Mouse (Mus musculus) heart, postnatal 10 days (tissue): Measurements from ENCODE around the gene Onecut3. TPM values are rescaled to one million over a fixed set of nuclear protein-coding genes. Genes with fewer than 3 reads are reported as not detected.

Source experiments
- DNase-seq, 2 experiments: peaks; one replicate each; pipeline ENCODE4 v3.0.0; 2021
- intact Hi-C: fragments of 180-260 bp; cut with DNase I; formaldehyde crosslinking; loops from one replicate; pipeline ENCODE4 v1.15.1; 2025
- total RNA-seq, 2 experiments: library from RNA; stranded (reverse); gene quantifications; 2 replicates each; pipeline ENCODE4 v1.2.3; 2021

Gene Onecut3
- total RNA-seq, 2 experiments from 2014 or later = not detected

GRCm38 (mm10) chr10:80502819-80503314, 8.2 kb downstream of the Onecut3 start:
- intact Hi-C loops = no loop called here
- no peak for DNase-seq

GRCm38 (mm10) chr10:80503599-80504220, 9.1 kb downstream of the Onecut3 start:
- intact Hi-C loops = no loop called here
- peak; percentile 48 to 57 for DNase-seq

DNA sequence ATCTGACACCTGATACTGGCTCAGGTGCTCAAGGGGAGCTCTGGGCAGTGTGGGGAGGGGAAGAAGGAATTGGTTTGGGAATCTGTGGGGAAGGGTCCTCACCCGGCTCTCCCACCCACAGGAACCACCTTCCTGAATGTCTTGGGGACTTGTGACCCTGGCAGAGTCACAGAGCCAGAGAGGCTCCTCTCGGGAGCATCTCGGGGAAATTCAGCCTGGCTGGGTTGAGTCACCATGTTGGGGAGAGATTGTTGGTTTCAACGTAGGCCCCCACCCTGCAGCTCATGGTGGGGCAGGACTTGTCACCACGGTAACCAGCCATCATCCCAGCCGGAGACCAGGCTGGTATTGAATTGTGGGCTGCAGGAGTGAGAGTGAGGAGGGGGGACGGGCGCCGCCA, 10.1 kb downstream of the Onecut3 start:
- DNase-seq = no peak
- intact Hi-C loops = loop anchor here (5.0 kb wide), 1 partner anchor 127 kb away; no protein-coding TSS in a partner anchor

GRCm38 (mm10) chr10:80506222-80506621, 11.6 kb downstream of the Onecut3 start:
- DNase-seq = peak; percentile 63 to 84
- intact Hi-C loops = loop anchor here (2.0 to 5.0 kb wide), 2 partner anchors 51 to 129 kb away; no protein-coding TSS in a partner anchor

GRCm38 (mm10) chr10:80509412-80510272, 15.0 kb downstream of the Onecut3 start:
- peak; percentile 85 to 92 for DNase-seq
- intact Hi-C loops = loop anchor here (1.0 to 5.0 kb wide), 2 partner anchors 63 to 132 kb away; no protein-coding TSS in a partner anchor

GRCm38 (mm10) chr10:80510273-80510660, 15.6 kb downstream of the Onecut3 start:
- intact Hi-C loops = no loop called here
- no peak for DNase-seq

- intact Hi-C loops = no loop called here
- no peak for DNase-seq
Measured at GRCm38 (mm10) chr10:80513739-80514138, 19.1 kb downstream of the Onecut3 start.

DNA sequence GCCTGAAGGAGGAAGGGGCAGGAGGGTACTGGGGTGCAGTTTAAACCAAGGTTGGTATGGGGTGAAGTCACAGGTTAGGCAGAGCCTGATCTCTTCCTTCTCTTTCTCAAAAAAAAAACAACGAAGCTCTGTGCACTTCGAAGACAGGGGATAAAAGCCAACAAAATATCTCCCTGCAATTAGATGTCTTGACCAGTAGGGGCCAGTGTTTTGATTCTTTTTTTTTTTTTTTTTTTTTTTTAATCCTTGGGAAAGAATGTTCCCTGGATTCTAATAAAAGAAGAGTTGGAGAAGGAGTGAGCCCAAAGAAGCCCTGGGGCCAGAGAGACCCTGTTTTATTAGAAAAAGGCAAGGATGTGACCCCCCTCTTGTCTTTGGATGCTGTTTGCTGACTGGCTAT, 24.7 kb downstream of the Onecut3 start:
- no peak for DNase-seq
- intact Hi-C loops = no loop called here

DNA sequence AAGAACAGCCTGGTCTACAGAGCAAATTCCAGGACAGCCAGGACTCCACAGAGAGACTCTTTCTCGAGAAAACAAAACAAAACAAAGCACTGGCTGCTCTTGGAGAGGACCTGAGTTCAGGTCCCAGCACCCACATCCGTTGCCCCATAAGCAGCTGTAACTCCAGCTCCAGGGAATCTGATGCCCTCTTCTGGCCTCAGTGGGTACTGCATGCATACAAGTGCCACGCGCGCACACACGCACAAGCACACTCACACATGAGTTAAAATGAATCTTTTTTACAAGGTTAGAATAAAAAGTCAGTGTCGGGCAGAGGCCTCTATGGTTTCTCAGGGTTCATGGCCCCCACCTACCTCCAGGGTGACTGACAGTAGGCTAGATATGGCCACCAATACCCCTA, 28.7 kb downstream of the Onecut3 start:
- DNase-seq = no peak
- intact Hi-C loops = no loop called here

DNA sequence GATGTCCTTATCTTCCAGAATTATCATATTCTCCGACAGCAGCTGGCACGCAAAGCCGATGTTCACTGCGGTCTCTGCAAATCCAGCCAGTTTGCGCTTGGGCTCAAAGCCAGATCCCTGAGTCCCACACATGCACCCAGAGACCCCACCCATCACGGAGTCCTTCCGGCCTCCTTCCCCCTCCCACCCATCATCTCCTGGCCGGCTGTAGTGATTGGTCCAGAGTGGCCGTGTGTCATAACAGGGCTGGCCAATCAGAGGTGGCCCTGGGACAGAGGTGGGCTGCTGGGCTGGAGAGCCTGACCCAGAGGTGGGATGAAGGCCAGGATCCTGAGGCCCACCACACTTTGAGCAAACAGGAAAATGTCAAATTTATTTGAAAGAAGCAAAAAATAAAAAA, 31.5 kb downstream of the Onecut3 start:
- no peak for DNase-seq
- intact Hi-C loops = no loop called here

DNA sequence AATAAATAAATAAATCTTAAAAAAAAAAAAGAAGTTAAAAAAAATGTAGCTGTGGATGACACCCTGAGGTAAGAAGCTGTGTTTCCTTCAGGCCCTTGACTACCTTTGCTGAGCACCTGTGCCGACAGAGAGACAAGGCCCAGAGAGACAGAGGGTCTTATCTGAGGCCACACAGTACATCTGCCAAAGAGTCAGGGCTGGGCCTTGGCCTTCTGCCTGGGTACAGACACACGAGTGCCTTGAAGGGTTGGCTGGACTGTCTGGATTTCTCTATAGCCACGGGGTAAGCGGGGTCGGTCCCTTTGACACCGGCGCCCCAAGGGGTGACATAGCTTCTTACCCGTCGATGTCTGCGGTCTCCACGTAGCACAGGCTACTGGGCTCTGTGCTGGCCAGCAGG, 38.1 kb downstream of the Onecut3 start:
- no peak for DNase-seq
- intact Hi-C loops = loop anchor here (10.0 kb wide), 1 partner anchor 228 kb away; no protein-coding TSS in a partner anchor

DNA sequence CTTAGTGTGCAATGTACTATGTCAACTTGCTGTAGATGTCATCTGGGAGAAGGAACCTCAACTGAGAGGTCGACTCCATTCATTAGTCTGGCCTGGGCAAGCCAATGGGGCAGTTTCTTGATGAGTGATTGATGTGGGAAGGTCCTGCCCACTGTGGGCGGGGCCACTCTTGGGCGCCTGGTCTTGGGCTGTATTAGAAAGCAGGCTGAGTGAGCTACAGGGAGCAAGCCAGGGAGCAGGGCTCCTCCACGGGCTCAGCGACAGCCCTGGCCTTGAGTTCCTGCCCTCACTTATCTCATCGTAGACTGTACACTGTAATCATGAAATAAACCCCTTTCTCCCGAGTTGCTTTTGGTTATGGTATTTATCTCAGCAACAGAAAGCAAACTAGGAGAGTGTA, 39.1 kb downstream of the Onecut3 start:
- intact Hi-C loops = loop anchor here (10.0 kb wide), 1 partner anchor 229 kb away; no protein-coding TSS in a partner anchor
- DNase-seq = peak; percentile 32 to 40

DNA sequence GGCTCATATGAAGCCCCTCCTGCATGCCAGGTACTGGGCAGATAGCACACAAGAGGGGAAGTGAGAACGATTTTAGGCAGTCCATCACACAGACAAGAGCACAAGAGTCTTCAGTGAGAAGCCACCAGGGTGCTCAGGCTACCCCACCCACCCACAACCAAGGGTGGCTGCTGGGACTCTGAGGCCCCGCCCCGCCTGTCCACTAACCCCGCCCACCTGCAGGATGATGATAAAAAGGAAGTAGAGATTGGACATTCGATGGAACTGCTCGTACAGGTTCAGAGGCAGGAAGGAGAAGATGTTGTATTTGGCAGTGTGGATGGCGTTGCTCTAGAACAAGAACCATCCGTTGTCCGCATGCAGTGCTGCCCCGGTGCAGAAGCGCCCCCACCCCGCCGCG, 40.4 kb downstream of the Onecut3 start:
- intact Hi-C loops = loop anchor here (10.0 kb wide), 1 partner anchor 230 kb away; no protein-coding TSS in a partner anchor

DNA sequence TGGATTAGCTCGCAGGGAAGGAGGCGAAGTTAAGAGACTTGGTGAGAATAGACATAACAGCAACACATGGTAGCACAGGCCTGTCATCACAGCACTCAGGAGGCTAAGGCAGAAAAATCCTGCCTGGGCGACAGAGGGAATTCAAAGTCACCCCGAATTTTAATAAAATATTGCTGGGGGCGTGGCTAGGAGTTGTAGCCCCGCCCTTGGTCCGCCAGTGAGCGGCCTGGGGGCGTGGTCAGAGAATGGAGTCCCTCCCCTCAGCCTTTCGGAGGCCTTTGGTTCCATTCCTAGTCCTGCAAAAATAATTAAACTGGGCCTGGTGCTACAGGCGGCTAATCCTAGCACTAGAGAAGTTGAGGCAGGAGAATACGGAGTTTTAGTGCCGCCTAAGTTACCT, 41.1 kb downstream of the Onecut3 start:
- intact Hi-C loops = loop anchor here (10.0 kb wide), 1 partner anchor 231 kb away; no protein-coding TSS in a partner anchor
- no peak for DNase-seq

More for the DNA sequence above, 40.4 kb downstream of the Onecut3 start:
- DNase-seq = no peak

DNA sequence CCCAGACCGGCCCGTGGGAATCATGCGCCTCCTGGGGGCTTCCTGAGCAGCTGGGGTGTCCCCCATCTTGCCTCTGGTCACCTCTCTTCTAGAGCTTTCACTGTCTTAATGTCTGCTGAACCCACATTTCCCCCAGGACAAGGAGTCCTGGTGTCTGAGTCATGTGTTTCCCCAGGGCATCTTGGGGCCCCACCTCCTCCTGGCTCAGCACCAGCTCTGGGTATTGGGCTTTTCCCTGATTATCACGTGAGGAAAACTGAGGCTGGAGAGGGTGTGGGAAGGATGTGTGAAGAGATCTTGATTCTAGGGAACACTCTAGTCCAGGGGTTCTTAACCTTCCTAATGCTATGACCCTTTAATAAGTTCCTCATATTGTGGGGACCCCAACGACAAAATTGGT, 43.5 kb downstream of the Onecut3 start:
- DNase-seq = no peak
- intact Hi-C loops = loop anchor here (10.0 kb wide), 1 partner anchor 233 kb away; no protein-coding TSS in a partner anchor

DNA sequence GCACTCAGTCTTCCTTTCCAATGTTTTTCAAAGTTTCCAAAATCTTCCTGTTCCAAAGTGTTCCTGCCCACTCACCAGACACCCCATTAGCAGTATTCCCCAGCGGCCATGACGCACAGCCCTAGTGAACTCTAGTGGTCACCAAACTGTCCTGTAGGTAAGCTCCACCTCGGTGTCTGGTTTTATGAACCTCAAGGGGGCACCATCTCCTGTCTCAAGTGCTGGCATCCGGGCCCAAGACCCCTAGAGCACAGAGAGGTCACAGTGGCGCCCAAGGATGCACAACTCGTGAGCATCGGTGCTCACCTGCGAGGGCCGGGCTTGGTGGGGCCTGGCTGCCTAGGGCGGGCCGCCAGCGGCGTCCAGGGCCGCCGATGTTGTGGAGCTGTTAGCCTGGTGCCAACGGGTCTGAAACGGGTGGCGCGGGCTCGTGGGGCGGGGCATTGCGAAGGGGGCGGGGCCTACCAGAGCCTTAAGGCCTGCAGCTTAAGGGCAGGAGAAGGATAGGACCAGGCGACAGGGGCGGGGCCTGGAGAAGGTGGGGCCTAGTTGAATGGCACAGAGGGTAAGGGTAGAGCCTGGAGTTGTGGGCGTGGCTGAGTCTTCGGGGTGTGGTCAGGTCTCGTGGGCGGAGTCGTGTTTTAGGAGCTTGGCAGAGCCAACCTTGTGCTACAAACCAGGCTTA, 44.2 kb downstream of the Onecut3 start, which contains the start of gene Atp8b3:
Gene Atp8b3 (minus strand): TSS at position 415 of the 685 bp plus-strand sequence.
- intact Hi-C loops = loop anchor here (10.0 kb wide), 1 partner anchor 234 kb away; no protein-coding TSS in a partner anchor

DNA sequence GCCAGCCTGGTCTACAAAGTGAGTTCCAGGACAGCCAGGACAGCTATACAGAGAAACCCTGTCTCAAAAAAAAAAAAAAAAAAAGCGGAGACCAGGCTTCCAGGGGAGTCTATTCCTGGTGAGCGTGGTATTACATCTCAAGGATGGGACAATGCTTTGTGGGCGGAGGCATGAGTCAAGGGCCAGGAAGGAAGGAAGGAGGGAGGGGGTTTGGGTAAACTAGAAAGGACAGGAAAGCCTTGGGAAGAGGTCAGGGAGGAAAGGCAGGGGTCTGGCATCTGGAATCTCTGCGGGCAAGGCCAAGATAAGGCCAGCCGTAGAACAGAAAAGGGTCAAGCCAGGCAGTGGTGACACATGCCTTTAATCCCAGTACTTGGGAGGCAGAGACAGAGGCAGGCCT, 44.9 kb downstream of the Onecut3 start:
- intact Hi-C loops = loop anchor here (10.0 kb wide), 1 partner anchor 235 kb away; no protein-coding TSS in a partner anchor
- DNase-seq = no peak

More for the DNA sequence above, 44.2 kb downstream of the Onecut3 start, which contains the start of gene Atp8b3:
- DNase-seq = peak; percentile 65 to 78

GRCm38 (mm10) chr10:80543873-80544272, 49.2 kb downstream of the Onecut3 start:
- intact Hi-C loops = no loop called here
- DNase-seq = no peak

DNA sequence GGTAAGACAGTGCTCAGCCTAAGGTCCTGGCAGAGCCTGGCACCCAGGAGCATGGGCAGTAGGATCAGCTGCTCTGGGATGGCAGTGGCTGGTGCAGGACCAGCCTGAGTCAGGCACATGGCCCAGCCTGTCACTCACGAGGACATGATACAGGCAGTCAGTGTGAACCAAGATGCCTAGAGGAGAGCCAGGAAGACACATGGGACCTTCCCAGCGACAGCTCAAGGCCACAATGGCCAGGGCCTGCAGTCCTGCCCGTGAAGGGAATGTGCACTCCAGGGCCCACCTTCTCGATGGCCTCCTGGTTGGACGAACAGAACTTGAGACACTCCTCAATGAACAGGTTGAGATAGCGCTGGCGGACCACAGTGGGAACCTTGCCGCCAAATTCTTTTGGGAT, 51.0 kb downstream of the Onecut3 start:
- intact Hi-C loops = no loop called here
- no peak for DNase-seq

- DNase-seq = no peak
- intact Hi-C loops = no loop called here
Measured at GRCm38 (mm10) chr10:80546945-80547344, 52.3 kb downstream of the Onecut3 start.
